Mouse (Mus musculus): ENCODE measurements around the gene Peg3. TPM values are rescaled to one million over a fixed set of nuclear protein-coding genes. Genes with fewer than 3 reads are reported as not detected.

Peg3 gene
- polyA plus RNA-seq, 1 experiment from 2014 or later: 222 TPM

DNA sequence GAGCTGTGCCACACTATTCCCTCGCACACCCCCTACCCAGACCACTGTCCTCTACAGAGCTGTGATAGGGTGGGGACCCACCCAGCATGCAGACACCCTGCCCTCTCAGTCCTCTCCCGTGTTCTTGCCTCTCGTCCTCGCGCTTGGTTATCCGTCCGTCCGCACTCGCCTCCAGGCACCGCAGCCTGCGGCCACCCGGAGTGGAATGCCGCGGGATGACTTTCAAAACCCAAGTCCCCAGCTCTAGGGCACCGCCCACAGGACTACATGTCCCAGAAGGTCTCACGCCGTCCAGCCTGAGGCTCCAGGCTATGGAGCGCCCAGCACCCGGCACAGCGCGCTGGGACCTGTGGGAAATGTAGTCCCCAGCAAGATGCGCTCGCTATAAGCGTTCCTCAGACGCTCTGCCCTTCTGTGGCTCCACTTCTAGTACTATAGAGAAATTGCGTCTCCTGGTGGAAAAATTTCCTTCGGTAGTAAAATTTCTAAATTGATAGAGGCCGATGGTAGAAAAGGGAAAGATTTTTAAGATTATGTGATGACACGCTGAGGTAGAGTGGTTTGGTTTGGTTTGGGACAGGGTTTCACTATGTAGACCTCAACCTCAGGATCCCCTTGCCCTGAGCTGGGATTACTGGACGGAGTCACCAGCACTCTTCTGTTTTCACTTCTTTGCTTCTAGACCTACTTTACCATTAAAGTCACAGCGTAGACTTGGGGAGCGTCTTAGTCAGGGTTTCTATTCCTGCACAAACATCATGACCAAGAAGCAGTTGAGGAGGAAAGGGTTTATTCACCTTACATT, 33.8 kb downstream of the Peg3 start, which contains the start of gene Zim1:
Zim1 (minus strand) TSS at position 210 of the 805 bp plus-strand sequence.
- no peaks in the 10 kb centered on the region for H3K27me3 ChIP-seq (ENCODE audit: control insufficient read depth, insufficient read depth, low read length)
- H3K4me2 ChIP-seq (replicated peaks; ENCODE audit: low read depth, low read length): peak within 1 kb of the TSS; percentile 77
- H3K9me3 ChIP-seq (ENCODE audit: control insufficient read depth, low read length): no peaks in the 10 kb centered on the region; the same call in 1 of the 2 replicates
- ATAC-seq (ENCODE audit: low FRiP score, low TSS enrichment): peak; percentile 99
- no peaks in the 10 kb centered on the region for H3K36me3 ChIP-seq (ENCODE audit: control insufficient read depth, insufficient read depth, low read length)
- H3K4me3 ChIP-seq (ENCODE audit: low read length): peak within 1 kb of the TSS; percentile 49
- whole genome bisulfite sequencing: 10% methylated on average over 32 of the region's 32 CpGs
- H3K27ac ChIP-seq (ENCODE audit: low read depth, low read length): no peak within 1 kb of the TSS
- peak within 1 kb of the TSS; percentile 54; the same call in 1 of the 2 replicates for H3K9ac ChIP-seq (ENCODE audit: low read depth, low read length)
- no peaks in the 10 kb centered on the region for H3K4me1 ChIP-seq (ENCODE audit: control insufficient read depth, insufficient read depth, low read length)

DNA sequence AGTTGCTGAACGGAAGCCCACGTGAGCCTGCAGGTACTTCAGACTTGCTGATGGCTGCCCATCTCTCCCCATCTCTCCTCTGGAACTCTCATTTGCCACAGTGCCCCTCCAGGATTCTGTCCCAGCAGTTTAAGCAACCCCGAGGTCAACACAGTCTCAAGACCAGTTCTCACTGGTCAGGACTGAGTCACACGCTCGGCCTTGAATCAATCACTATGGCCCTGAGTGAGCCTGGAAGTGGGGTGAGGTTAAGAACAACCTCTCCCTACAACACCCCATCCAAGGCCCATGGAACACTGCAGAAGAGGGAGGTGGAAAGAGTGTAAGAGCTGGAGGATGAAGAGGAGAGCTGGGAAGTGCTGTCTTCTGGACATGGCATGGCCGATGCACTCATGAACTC, 44.7 kb downstream of the Peg3 start:
- no peak for ATAC-seq (ENCODE audit: low FRiP score, low TSS enrichment)
- Histone ChIP-seq H3K27me3 (ENCODE audit: control insufficient read depth, insufficient read depth, low read length) (no peaks in the 10 kb centered on the region), H3K27ac (ENCODE audit: low read depth, low read length) (no peak overlapping the region), H3K36me3 (ENCODE audit: control insufficient read depth, insufficient read depth, low read length) (no peaks in the 10 kb centered on the region; the same call in 1 of the 2 replicates), H3K4me1 (ENCODE audit: control insufficient read depth, insufficient read depth, low read length) (no peaks in the 10 kb centered on the region), H3K9ac (ENCODE audit: low read depth, low read length) (no peak overlapping the region), H3K4me2 (replicated peaks; ENCODE audit: low read depth, low read length) (no peak overlapping the region), H3K4me3 (ENCODE audit: low read length) (no peak overlapping the region), H3K9me3 (ENCODE audit: control insufficient read depth, low read length) (no peaks in the 10 kb centered on the region)
- WGBS: 94% methylated on average over 6 of the region's 6 CpGs

DNA sequence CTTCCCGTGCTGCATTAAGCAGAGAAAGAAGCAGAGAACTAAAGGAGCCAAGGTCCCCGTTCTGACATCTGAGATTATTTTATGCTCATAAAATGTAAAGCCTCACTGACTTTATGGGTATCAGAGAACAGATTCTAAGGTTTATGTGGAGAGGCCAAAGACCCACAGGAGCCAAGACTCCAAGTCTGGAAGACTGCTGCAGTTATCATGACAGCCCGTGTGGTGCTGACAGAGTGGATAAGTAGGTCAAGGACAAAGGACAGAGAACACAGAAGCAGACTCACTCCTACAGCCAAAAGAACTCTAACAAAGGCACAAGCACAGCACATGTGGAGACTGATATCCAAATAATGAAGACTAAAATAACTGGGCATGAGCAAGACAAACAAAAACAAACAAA, 63.5 kb downstream of the Peg3 start:
- Histone ChIP-seq H3K27me3 (ENCODE audit: control insufficient read depth, insufficient read depth, low read length) (no peaks in the 10 kb centered on the region), H3K4me1 (ENCODE audit: control insufficient read depth, insufficient read depth, low read length) (no peaks in the 10 kb centered on the region), H3K9me3 (ENCODE audit: control insufficient read depth, low read length) (no peaks in the 10 kb centered on the region), H3K9ac (ENCODE audit: low read depth, low read length) (no peak overlapping the region), H3K27ac (ENCODE audit: low read depth, low read length) (no peak overlapping the region), H3K4me2 (replicated peaks; ENCODE audit: low read depth, low read length) (no peak overlapping the region), H3K36me3 (ENCODE audit: control insufficient read depth, insufficient read depth, low read length) (no peaks in the 10 kb centered on the region), H3K4me3 (ENCODE audit: low read length) (no peak overlapping the region)
- 55% methylated on average over 3 of the region's 3 CpGs for WGBS
- no peak for ATAC-seq (ENCODE audit: low FRiP score, low TSS enrichment)

GRCm38 (mm10) chr7:6663430-6663829, 66.8 kb downstream of the Peg3 start:
- ATAC-seq (ENCODE audit: low FRiP score, low TSS enrichment): no peak
- H3K27ac ChIP-seq (ENCODE audit: low read depth, low read length): no peak overlapping the region
- no peaks in the 10 kb centered on the region for H3K27me3 ChIP-seq (ENCODE audit: control insufficient read depth, insufficient read depth, low read length)
- H3K4me2 ChIP-seq (replicated peaks; ENCODE audit: low read depth, low read length): no peak overlapping the region
- H3K36me3 ChIP-seq (ENCODE audit: control insufficient read depth, insufficient read depth, low read length): no peaks in the 10 kb centered on the region
- no peaks in the 10 kb centered on the region for H3K9me3 ChIP-seq (ENCODE audit: control insufficient read depth, low read length)
- no peak overlapping the region for H3K9ac ChIP-seq (ENCODE audit: low read depth, low read length)
- H3K4me1 ChIP-seq (ENCODE audit: control insufficient read depth, insufficient read depth, low read length): no peaks in the 10 kb centered on the region
- no peak overlapping the region for H3K4me3 ChIP-seq (ENCODE audit: low read length)
- WGBS: 66% methylated on average over 7 of the region's 7 CpGs

GRCm38 (mm10) chr7:6659605-6660004, 70.6 kb downstream of the Peg3 start:
- peak; percentile 50; the same call in 1 of the 2 replicates for ATAC-seq (ENCODE audit: low FRiP score, low TSS enrichment)
- Histone ChIP-seq H3K36me3 (ENCODE audit: control insufficient read depth, insufficient read depth, low read length) (no peaks in the 10 kb centered on the region), H3K4me1 (ENCODE audit: control insufficient read depth, insufficient read depth, low read length) (no peaks in the 10 kb centered on the region), H3K9ac (ENCODE audit: low read depth, low read length) (no peak overlapping the region), H3K9me3 (ENCODE audit: control insufficient read depth, low read length) (no peaks in the 10 kb centered on the region), H3K27ac (ENCODE audit: low read depth, low read length) (no peak overlapping the region), H3K4me2 (replicated peaks; ENCODE audit: low read depth, low read length) (no peak overlapping the region), H3K27me3 (ENCODE audit: control insufficient read depth, insufficient read depth, low read length) (no peaks in the 10 kb centered on the region), H3K4me3 (ENCODE audit: low read length) (no peak overlapping the region)
- WGBS: 27% methylated on average over 2 of the region's 2 CpGs

GRCm38 (mm10) chr7:6658606-6659005, 71.6 kb downstream of the Peg3 start:
- H3K36me3 ChIP-seq (ENCODE audit: control insufficient read depth, insufficient read depth, low read length): no peaks in the 10 kb centered on the region
- H3K27me3 ChIP-seq (ENCODE audit: control insufficient read depth, insufficient read depth, low read length): no peaks in the 10 kb centered on the region
- no peak overlapping the region for H3K4me2 ChIP-seq (replicated peaks; ENCODE audit: low read depth, low read length)
- H3K9ac ChIP-seq (ENCODE audit: low read depth, low read length): no peak overlapping the region
- WGBS: 85% methylated on average over 7 of the region's 7 CpGs
- no peak overlapping the region for H3K27ac ChIP-seq (ENCODE audit: low read depth, low read length)
- H3K4me3 ChIP-seq (ENCODE audit: low read length): no peak overlapping the region
- H3K4me1 ChIP-seq (ENCODE audit: control insufficient read depth, insufficient read depth, low read length): no peaks in the 10 kb centered on the region
- ATAC-seq (ENCODE audit: low FRiP score, low TSS enrichment): no peak
- no peaks in the 10 kb centered on the region for H3K9me3 ChIP-seq (ENCODE audit: control insufficient read depth, low read length)

Other genes starting within 250 kb of the Peg3 start
- gene Olfr5, start 243.5 kb downstream of the Peg3 start, polyA plus RNA-seq (2014; fragmentation: Nextera tagmentation; extraction: Ambion mirVana): not detected in 2 replicates
- gene Olfr1347, start 230.7 kb downstream of the Peg3 start, polyA plus RNA-seq (2014; fragmentation: Nextera tagmentation; extraction: Ambion mirVana): not detected in 2 replicates
- gene Olfr1348, start 221.7 kb downstream of the Peg3 start, polyA plus RNA-seq (2014; fragmentation: Nextera tagmentation; extraction: Ambion mirVana): not detected in 2 replicates
- not detected in 2 replicates for gene Olfr1349, start 207.5 kb downstream of the Peg3 start, polyA plus RNA-seq (2014; fragmentation: Nextera tagmentation; extraction: Ambion mirVana)
- not detected in 2 replicates for gene Olfr1350, start 165.6 kb downstream of the Peg3 start, polyA plus RNA-seq (2014; fragmentation: Nextera tagmentation; extraction: Ambion mirVana)
- 4.7 and 6.0 TPM in 2 replicates for gene Zim1, start 34.0 kb downstream of the Peg3 start, polyA plus RNA-seq (2014; fragmentation: Nextera tagmentation; extraction: Ambion mirVana)
- 9.3 and 9.5 TPM in 2 replicates for gene Usp29, start 147 bp upstream of the Peg3 start, polyA plus RNA-seq (2014; fragmentation: Nextera tagmentation; extraction: Ambion mirVana)

All from kidney, embryonic 14.5 days (tissue).